Mouse (Mus musculus): Measurements from ENCODE around the gene Miox.

DNA sequence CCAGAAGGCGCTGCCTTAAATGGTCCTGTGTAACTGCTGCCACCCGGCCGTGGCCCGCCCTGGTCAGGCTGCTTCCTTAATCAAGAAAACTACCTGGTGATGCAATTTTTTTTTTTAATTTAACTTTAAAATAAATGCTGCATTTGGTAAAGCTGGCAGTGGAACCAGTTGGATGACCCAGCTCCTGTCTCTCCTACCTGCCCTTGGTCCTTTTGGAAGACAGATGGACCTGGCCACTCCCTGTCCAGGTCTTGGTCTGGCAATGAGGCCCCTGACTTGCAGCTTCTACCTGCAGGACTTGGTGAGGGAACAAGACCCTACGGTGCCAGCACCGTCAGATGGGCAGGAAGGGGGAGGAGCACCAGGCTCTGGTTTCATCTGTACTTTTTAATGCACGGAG is 48.1 kb upstream of the Miox start:
- TF ChIP-seq MAX (IDR thresholded peaks at IDR 0.05; ENCODE audit: low read depth) (no peak), CEBPB (IDR thresholded peaks at IDR 0.05; ENCODE audit: insufficient read depth, poor library complexity, severe bottlenecking) (no peak)
